Mouse (Mus musculus): ENCODE data around the gene Scaf1. TPM values are rescaled to one million over a fixed set of nuclear protein-coding genes. Genes with fewer than 3 reads are reported as not detected.

Gene Scaf1
- polyA plus RNA-seq, 1 experiment from 2014 or later = 32.4 TPM

- Histone ChIP-seq H3K27ac (no peak overlapping the region), H3K4me2 (no peak overlapping the region), H3K4me1 (no peaks in the 10 kb centered on the region), H3K9ac (no peak overlapping the region), H3K9me3 (no peaks in the 10 kb centered on the region), H3K4me3 (replicated peaks) (no peak overlapping the region), H3K27me3 (replicated peaks) (no peaks in the 10 kb centered on the region), H3K36me3 (no peaks in the 10 kb centered on the region)
- no peak for ATAC-seq (ENCODE audit: insufficient read depth, low FRiP score, low read depth)
- WGBS = 75% methylated on average over 8 of the region's 8 CpGs
These were observed 56.9 kb downstream of the Scaf1 start for GRCm38 (mm10) chr7:44959281-44959680.

GRCm38 (mm10) chr7:44958208-44958607, 58.0 kb downstream of the Scaf1 start:
- 52% methylated on average over 7 of the region's 7 CpGs for WGBS
- no peaks in the 10 kb centered on the region for H3K27me3 ChIP-seq (replicated peaks)
- no peak for ATAC-seq (ENCODE audit: insufficient read depth, low FRiP score, low read depth)
- no peaks in the 10 kb centered on the region for H3K36me3 ChIP-seq
- no peak overlapping the region for H3K9ac ChIP-seq
- no peak overlapping the region for H3K4me2 ChIP-seq
- H3K4me3 ChIP-seq (replicated peaks) = no peak overlapping the region
- H3K27ac ChIP-seq = no peak overlapping the region
- H3K9me3 ChIP-seq = no peaks in the 10 kb centered on the region
- H3K4me1 ChIP-seq = no peaks in the 10 kb centered on the region

- H3K9me3 ChIP-seq = no peaks in the 10 kb centered on the region
- H3K27me3 ChIP-seq (replicated peaks) = no peaks in the 10 kb centered on the region
- H3K4me2 ChIP-seq = no peak overlapping the region
- no peak for ATAC-seq (ENCODE audit: insufficient read depth, low FRiP score, low read depth)
- no peak overlapping the region for H3K27ac ChIP-seq
- 0 out of 2 replicates have a peak, but pooled peaks cover 3% of the 10 kb centered on the region for H3K4me1 ChIP-seq
- WGBS = 73% methylated on average over 20 of the region's 20 CpGs
- no peaks in the 10 kb centered on the region for H3K36me3 ChIP-seq
- no peak overlapping the region for H3K4me3 ChIP-seq (replicated peaks)
- no peak overlapping the region for H3K9ac ChIP-seq
These were observed 58.9 kb downstream of the Scaf1 start for GRCm38 (mm10) chr7:44957183-44957835.

GRCm38 (mm10) chr7:44956266-44956665, 59.9 kb downstream of the Scaf1 start:
- no peak for ATAC-seq (ENCODE audit: insufficient read depth, low FRiP score, low read depth)

GRCm38 (mm10) chr7:44955628-44956027, 60.5 kb downstream of the Scaf1 start:
- Histone ChIP-seq H3K9me3 (no peaks in the 10 kb centered on the region), H3K9ac (no peak overlapping the region), H3K4me1 (peaks cover 9% of the 10 kb centered on the region; the same call in 1 of the 2 replicates), H3K27me3 (replicated peaks) (peaks cover 11% of the 10 kb centered on the region), H3K27ac (no peak overlapping the region), H3K36me3 (no peaks in the 10 kb centered on the region), H3K4me2 (no peak overlapping the region), H3K4me3 (replicated peaks) (no peak overlapping the region)
- ATAC-seq (ENCODE audit: insufficient read depth, low FRiP score, low read depth) = no peak
- WGBS = 45% methylated on average over 5 of the region's 5 CpGs

More at GRCm38 (mm10) chr7:44956266-44956665, 59.9 kb downstream of the Scaf1 start:
- H3K9me3 ChIP-seq = no peaks in the 10 kb centered on the region
- 65% methylated on average over 6 of the region's 6 CpGs for whole genome bisulfite sequencing
- no peaks in the 10 kb centered on the region for H3K36me3 ChIP-seq
- no peak overlapping the region for H3K9ac ChIP-seq
- H3K4me1 ChIP-seq = peaks cover 9% of the 10 kb centered on the region; the same call in 1 of the 2 replicates
- H3K27me3 ChIP-seq (replicated peaks) = peaks cover 4% of the 10 kb centered on the region; the same call in 1 of the 2 replicates
- no peak overlapping the region for H3K27ac ChIP-seq
- no peak overlapping the region for H3K4me3 ChIP-seq (replicated peaks)
- H3K4me2 ChIP-seq = no peak overlapping the region

GRCm38 (mm10) chr7:44954091-44954885, 61.9 kb downstream of the Scaf1 start:
- 84% methylated on average over 12 of the region's 12 CpGs for whole genome bisulfite sequencing
- Histone ChIP-seq H3K27me3 (replicated peaks) (peaks cover 18% of the 10 kb centered on the region), H3K4me1 (peaks cover 9% of the 10 kb centered on the region; the same call in 1 of the 2 replicates), H3K4me3 (replicated peaks) (no peak overlapping the region), H3K9ac (no peak overlapping the region), H3K27ac (no peak overlapping the region), H3K9me3 (no peaks in the 10 kb centered on the region), H3K4me2 (no peak overlapping the region), H3K36me3 (no peaks in the 10 kb centered on the region)
- ATAC-seq (ENCODE audit: insufficient read depth, low FRiP score, low read depth) = no peak

- H3K4me1 ChIP-seq = peaks cover 9% of the 10 kb centered on the region; the same call in 1 of the 2 replicates
- ATAC-seq (ENCODE audit: insufficient read depth, low FRiP score, low read depth) = no peak
- H3K4me2 ChIP-seq = no peak overlapping the region
- H3K36me3 ChIP-seq = no peaks in the 10 kb centered on the region
- H3K9me3 ChIP-seq = no peaks in the 10 kb centered on the region
- H3K9ac ChIP-seq = no peak overlapping the region
- H3K27me3 ChIP-seq (replicated peaks) = peaks cover 18% of the 10 kb centered on the region
- 66% methylated on average over 14 of the region's 14 CpGs for WGBS
- no peak overlapping the region for H3K4me3 ChIP-seq (replicated peaks)
- H3K27ac ChIP-seq = no peak overlapping the region
These were observed 62.6 kb downstream of the Scaf1 start for GRCm38 (mm10) chr7:44953561-44953960.

Small RNA genes lying within 50 kb of the gene (microRNA-seq; reads per million reads assigned to microRNA genes)
- gene Mir7054 = 0.77 reads per million

Other genes starting within 250 kb of the Scaf1 start
- gene Nup62, start 200.3 kb downstream of the Scaf1 start, polyA plus RNA-seq (2015; fragmentation: Nextera tagmentation; extraction: Ambion mirVana) = 79.3 and 79.8 TPM in 2 replicates
- 1.3 and 1.4 TPM in 2 replicates for gene Il4i1, start 200.0 kb downstream of the Scaf1 start, polyA plus RNA-seq (2015; fragmentation: Nextera tagmentation; extraction: Ambion mirVana)
- gene Atf5, start 199.7 kb downstream of the Scaf1 start, polyA plus RNA-seq (2015; fragmentation: Nextera tagmentation; extraction: Ambion mirVana) = 5.3 and 6.4 TPM in 2 replicates
- gene Akt1s1, start 167.4 kb downstream of the Scaf1 start, polyA plus RNA-seq (2015; fragmentation: Nextera tagmentation; extraction: Ambion mirVana) = 110 and 112 TPM in 2 replicates
- gene Tbc1d17, start 167.3 kb downstream of the Scaf1 start, polyA plus RNA-seq (2015; fragmentation: Nextera tagmentation; extraction: Ambion mirVana) = 64.5 and 72.0 TPM in 2 replicates
- 25.5 and 32.7 TPM in 2 replicates for gene Pnkp, start 159.2 kb downstream of the Scaf1 start, polyA plus RNA-seq (2015; fragmentation: Nextera tagmentation; extraction: Ambion mirVana)
- 291 and 320 TPM in 2 replicates for gene Ptov1, start 146.6 kb downstream of the Scaf1 start, polyA plus RNA-seq (2015; fragmentation: Nextera tagmentation; extraction: Ambion mirVana)
- 88.7 and 91.0 TPM in 2 replicates for gene Med25, start 123.7 kb downstream of the Scaf1 start, polyA plus RNA-seq (2015; fragmentation: Nextera tagmentation; extraction: Ambion mirVana)
- gene Fuz, start 120.3 kb downstream of the Scaf1 start, polyA plus RNA-seq (2015; fragmentation: Nextera tagmentation; extraction: Ambion mirVana) = 22.2 and 24.2 TPM in 2 replicates
- gene Ap2a1, start 86.9 kb downstream of the Scaf1 start, polyA plus RNA-seq (2015; fragmentation: Nextera tagmentation; extraction: Ambion mirVana) = 61.5 and 61.6 TPM in 2 replicates
- gene Tsks, start 73.2 kb downstream of the Scaf1 start, polyA plus RNA-seq (2015; fragmentation: Nextera tagmentation; extraction: Ambion mirVana) = 0.09 and 0.14 TPM in 2 replicates
- 19.3 and 19.4 TPM in 2 replicates for gene Cpt1c, start 41.5 kb downstream of the Scaf1 start, polyA plus RNA-seq (2015; fragmentation: Nextera tagmentation; extraction: Ambion mirVana)
- gene Prmt1, start 29.8 kb downstream of the Scaf1 start, polyA plus RNA-seq (2015; fragmentation: Nextera tagmentation; extraction: Ambion mirVana) = 396 and 430 TPM in 2 replicates
- gene Irf3, start 18.7 kb downstream of the Scaf1 start, polyA plus RNA-seq (2015; fragmentation: Nextera tagmentation; extraction: Ambion mirVana) = 89.5 and 94.4 TPM in 2 replicates
- gene Bcl2l12, start 17.7 kb downstream of the Scaf1 start, polyA plus RNA-seq (2015; fragmentation: Nextera tagmentation; extraction: Ambion mirVana) = 47.3 and 47.7 TPM in 2 replicates
- 58.0 and 59.8 TPM in 2 replicates for gene Rras, start 1.6 kb upstream of the Scaf1 start, polyA plus RNA-seq (2015; fragmentation: Nextera tagmentation; extraction: Ambion mirVana)
- 9.1 and 9.6 TPM in 2 replicates for gene Prr12, start 36.5 kb upstream of the Scaf1 start, polyA plus RNA-seq (2015; fragmentation: Nextera tagmentation; extraction: Ambion mirVana)
- 52.8 and 55.5 TPM in 2 replicates for gene Nosip, start 46.1 kb upstream of the Scaf1 start, polyA plus RNA-seq (2015; fragmentation: Nextera tagmentation; extraction: Ambion mirVana)
- 20.5 and 24.7 TPM in 2 replicates for gene Prrg2, start 46.3 kb upstream of the Scaf1 start, polyA plus RNA-seq (2015; fragmentation: Nextera tagmentation; extraction: Ambion mirVana)
- gene Rcn3, start 75.9 kb upstream of the Scaf1 start, polyA plus RNA-seq (2015; fragmentation: Nextera tagmentation; extraction: Ambion mirVana) = 320 and 325 TPM in 2 replicates
- 92.1 and 94.1 TPM in 2 replicates for gene Fcgrt, start 87.5 kb upstream of the Scaf1 start, polyA plus RNA-seq (2015; fragmentation: Nextera tagmentation; extraction: Ambion mirVana)
- gene Rps11, start 108.1 kb upstream of the Scaf1 start, polyA plus RNA-seq (2015; fragmentation: Nextera tagmentation; extraction: Ambion mirVana) = 1,420 and 1,462 TPM in 2 replicates
- 1,296 and 1,308 TPM in 2 replicates for gene Rpl13a, start 112.4 kb upstream of the Scaf1 start, polyA plus RNA-seq (2015; fragmentation: Nextera tagmentation; extraction: Ambion mirVana)
- 0.42 TPM in 1 of 2 replicates, not detected in the other for gene Gm45713, start 119.9 kb upstream of the Scaf1 start, polyA plus RNA-seq (2015; fragmentation: Nextera tagmentation; extraction: Ambion mirVana)
- gene Flt3l, start 120.1 kb upstream of the Scaf1 start, polyA plus RNA-seq (2015; fragmentation: Nextera tagmentation; extraction: Ambion mirVana) = 2.2 and 2.5 TPM in 2 replicates
- gene Pih1d1, start 137.9 kb upstream of the Scaf1 start, polyA plus RNA-seq (2015; fragmentation: Nextera tagmentation; extraction: Ambion mirVana) = 80.3 and 90.0 TPM in 2 replicates
- gene Aldh16a1, start 138.2 kb upstream of the Scaf1 start, polyA plus RNA-seq (2015; fragmentation: Nextera tagmentation; extraction: Ambion mirVana) = 49.3 and 58.7 TPM in 2 replicates
- gene Slc17a7, start 147.6 kb upstream of the Scaf1 start, polyA plus RNA-seq (2015; fragmentation: Nextera tagmentation; extraction: Ambion mirVana) = 0.13 TPM in 1 of 2 replicates, not detected in the other
- gene Gfy, start 163.2 kb upstream of the Scaf1 start, polyA plus RNA-seq (2015; fragmentation: Nextera tagmentation; extraction: Ambion mirVana) = not detected in 2 replicates
- gene Pth2, start 164.6 kb upstream of the Scaf1 start, polyA plus RNA-seq (2015; fragmentation: Nextera tagmentation; extraction: Ambion mirVana) = not detected in 2 replicates
- 0.55 and 0.64 TPM in 2 replicates for gene Ccdc155, start 188.5 kb upstream of the Scaf1 start, polyA plus RNA-seq (2015; fragmentation: Nextera tagmentation; extraction: Ambion mirVana)
- gene Dkkl1, start 195.8 kb upstream of the Scaf1 start, polyA plus RNA-seq (2015; fragmentation: Nextera tagmentation; extraction: Ambion mirVana) = 1.1 and 1.4 TPM in 2 replicates
- gene Tead2, start 199.4 kb upstream of the Scaf1 start, polyA plus RNA-seq (2015; fragmentation: Nextera tagmentation; extraction: Ambion mirVana) = 123 and 141 TPM in 2 replicates
- 4.2 and 7.1 TPM in 2 replicates for gene Cd37, start 222.8 kb upstream of the Scaf1 start, polyA plus RNA-seq (2015; fragmentation: Nextera tagmentation; extraction: Ambion mirVana)
- gene Slc6a16, start 224.7 kb upstream of the Scaf1 start, polyA plus RNA-seq (2015; fragmentation: Nextera tagmentation; extraction: Ambion mirVana) = not detected in 2 replicates